Mouse (Mus musculus): Measurements from ENCODE around the gene Rtp2. TPM values are rescaled to one million over a fixed set of nuclear protein-coding genes. Genes with fewer than 3 reads are reported as not detected.

Gene Rtp2
- polyA plus RNA-seq, 1 experiment = not detected

DNA sequence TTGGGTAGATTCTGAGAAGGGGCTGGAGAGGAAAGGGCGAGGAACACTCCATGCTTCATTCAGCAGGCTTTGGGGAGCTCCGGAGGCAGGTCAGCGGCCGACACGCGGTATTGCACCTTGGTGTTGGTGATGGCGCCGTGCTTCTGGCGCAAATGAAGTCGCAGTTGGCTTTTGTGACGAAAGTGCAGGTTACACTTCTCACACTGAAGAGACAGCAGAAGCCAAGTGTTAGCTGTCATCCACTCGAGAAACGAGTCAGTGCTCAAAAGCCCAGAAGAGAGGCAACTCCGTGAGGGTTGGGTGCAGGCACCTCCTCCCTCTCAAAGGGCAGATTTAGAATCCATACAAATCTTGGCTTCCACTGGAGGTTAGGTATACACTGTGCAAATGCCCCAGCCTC lies 33.9 kb upstream of the Rtp2 start:
- DNase-seq (ENCODE audit: low read depth in 1 of 2, low spot score in 2 of 2) = no peak
- 94% methylated on average over 14 of the region's 14 CpGs for WGBS
- no peaks in the 10 kb centered on the region for H3K27me3 ChIP-seq (ENCODE audit: control insufficient read depth, insufficient read depth, low read length)
- no peaks in the 10 kb centered on the region for H3K4me1 ChIP-seq (ENCODE audit: control insufficient read depth, insufficient read depth, insufficient read length)
- TF ChIP-seq CTCF (IDR thresholded peaks at IDR 0.05; ENCODE audit: extremely low read depth, insufficient read depth, insufficient read length, insufficient replicate concordance) (no peak), POLR2A (IDR thresholded peaks at IDR 0.05; ENCODE audit: low read depth, low read length) (no peak)
- H3K4me3 ChIP-seq (ENCODE audit: extremely low read depth, insufficient read depth, insufficient read length) = no peak overlapping the region
- H3K27ac ChIP-seq (ENCODE audit: insufficient read depth, low read length) = no peak overlapping the region
- peaks cover 55% of the 10 kb centered on the region for H3K36me3 ChIP-seq (ENCODE audit: control insufficient read depth, insufficient read depth, low read length)

- 88% methylated on average over 14 of the region's 14 CpGs for WGBS
- peaks cover 44% of the 10 kb centered on the region for H3K36me3 ChIP-seq (ENCODE audit: control insufficient read depth, insufficient read depth, low read length)
- no peak for DNase-seq (ENCODE audit: low read depth in 1 of 2, low spot score in 2 of 2)
Measured at GRCm38 (mm10) chr16:23964706-23965367, 32.6 kb upstream of the Rtp2 start.

GRCm38 (mm10) chr16:23963896-23964668 lies 31.9 kb upstream of the Rtp2 start:
- no peak for TF ChIP-seq POLR2A (IDR thresholded peaks at IDR 0.05; ENCODE audit: low read depth, low read length)

More at GRCm38 (mm10) chr16:23964706-23965367, 32.6 kb upstream of the Rtp2 start:
- H3K4me3 ChIP-seq (ENCODE audit: extremely low read depth, insufficient read depth, insufficient read length) = no peak overlapping the region
- H3K27me3 ChIP-seq (ENCODE audit: control insufficient read depth, insufficient read depth, low read length) = no peaks in the 10 kb centered on the region
- no peak overlapping the region for H3K27ac ChIP-seq (ENCODE audit: insufficient read depth, low read length)
- TF ChIP-seq POLR2A (IDR thresholded peaks at IDR 0.05; ENCODE audit: low read depth, low read length) = no peak
- H3K4me1 ChIP-seq (ENCODE audit: control insufficient read depth, insufficient read depth, insufficient read length) = no peaks in the 10 kb centered on the region

DNA sequence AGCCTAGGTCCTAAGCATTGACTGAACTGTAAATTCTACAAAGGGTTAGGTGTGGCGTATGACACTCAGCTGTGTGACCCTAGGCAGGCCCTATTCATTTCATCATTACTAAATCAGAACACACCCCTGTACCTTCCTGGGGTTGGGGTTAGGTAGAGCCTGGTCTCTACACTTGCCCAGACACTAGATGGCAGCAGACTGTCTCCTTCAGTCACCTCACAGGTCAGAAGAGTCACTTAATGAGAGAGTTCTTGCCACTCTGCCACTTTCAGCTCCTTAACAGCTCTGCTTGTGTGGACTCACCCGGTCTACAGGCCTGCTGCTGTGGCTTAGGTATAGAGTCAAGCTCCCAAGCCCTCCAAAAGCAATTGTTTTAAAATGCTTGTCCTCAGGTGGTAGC lies 30.2 kb upstream of the Rtp2 start:
- no peak overlapping the region for H3K4me3 ChIP-seq (ENCODE audit: extremely low read depth, insufficient read depth, insufficient read length)
- H3K27ac ChIP-seq (ENCODE audit: insufficient read depth, low read length) = no peak overlapping the region
- peaks cover 22% of the 10 kb centered on the region for H3K36me3 ChIP-seq (ENCODE audit: control insufficient read depth, insufficient read depth, low read length)
- no peaks in the 10 kb centered on the region for H3K4me1 ChIP-seq (ENCODE audit: control insufficient read depth, insufficient read depth, insufficient read length)
- H3K27me3 ChIP-seq (ENCODE audit: control insufficient read depth, insufficient read depth, low read length) = no peaks in the 10 kb centered on the region
- peak in 1 of 2 experiments; percentile 34 for DNase-seq (ENCODE audit: low read depth in 1 of 2, low spot score in 2 of 2)
- peak; percentile 45; the same call in 1 of the 2 replicates for TF ChIP-seq CTCF (IDR thresholded peaks at IDR 0.05; ENCODE audit: extremely low read depth, insufficient read depth, insufficient read length, insufficient replicate concordance)
- TF ChIP-seq POLR2A (IDR thresholded peaks at IDR 0.05; ENCODE audit: low read depth, low read length) = no peak
- WGBS = 84% methylated on average over 2 of the region's 2 CpGs

More at GRCm38 (mm10) chr16:23963896-23964668, 31.9 kb upstream of the Rtp2 start:
- WGBS = 86% methylated on average over 22 of the region's 22 CpGs
- H3K4me1 ChIP-seq (ENCODE audit: control insufficient read depth, insufficient read depth, insufficient read length) = no peaks in the 10 kb centered on the region
- DNase-seq (ENCODE audit: low read depth in 1 of 2, low spot score in 2 of 2) = no peak
- no peak overlapping the region for H3K4me3 ChIP-seq (ENCODE audit: extremely low read depth, insufficient read depth, insufficient read length)
- peaks cover 37% of the 10 kb centered on the region for H3K36me3 ChIP-seq (ENCODE audit: control insufficient read depth, insufficient read depth, low read length)
- H3K27me3 ChIP-seq (ENCODE audit: control insufficient read depth, insufficient read depth, low read length) = no peaks in the 10 kb centered on the region
- H3K27ac ChIP-seq (ENCODE audit: insufficient read depth, low read length) = no peak overlapping the region

GRCm38 (mm10) chr16:23958938-23959337 lies 26.7 kb upstream of the Rtp2 start:
- DNase-seq (ENCODE audit: low read depth in 1 of 2, low spot score in 2 of 2) = no peak
- no peak for TF ChIP-seq POLR2A (IDR thresholded peaks at IDR 0.05; ENCODE audit: low read depth, low read length)
- no peak for TF ChIP-seq CTCF (IDR thresholded peaks at IDR 0.05; ENCODE audit: extremely low read depth, insufficient read depth, insufficient read length, insufficient replicate concordance)
- Histone ChIP-seq H3K27ac (ENCODE audit: insufficient read depth, low read length) (no peak overlapping the region), H3K36me3 (ENCODE audit: control insufficient read depth, insufficient read depth, low read length) (peaks cover under 1% of the 10 kb centered on the region; the same call in 1 of the 2 replicates), H3K4me3 (ENCODE audit: extremely low read depth, insufficient read depth, insufficient read length) (no peak overlapping the region), H3K4me1 (ENCODE audit: control insufficient read depth, insufficient read depth, insufficient read length) (no peaks in the 10 kb centered on the region), H3K27me3 (ENCODE audit: control insufficient read depth, insufficient read depth, low read length) (no peaks in the 10 kb centered on the region)

DNA sequence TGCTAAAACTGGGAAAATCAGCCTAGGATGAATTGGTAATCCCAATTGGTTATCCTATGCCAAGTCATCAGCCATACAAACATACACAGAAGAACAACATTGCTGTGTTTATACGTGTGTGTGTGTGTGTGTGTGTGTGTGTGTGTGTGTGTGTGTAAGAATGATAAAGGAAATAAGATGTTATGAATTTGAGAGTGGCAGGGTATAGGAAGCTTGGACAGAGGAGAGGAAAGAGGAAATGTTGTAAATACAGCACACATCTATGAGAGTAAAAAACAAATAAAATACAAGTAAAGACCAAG lies 21.7 kb upstream of the Rtp2 start:
- Histone ChIP-seq H3K4me1 (ENCODE audit: control insufficient read depth, insufficient read depth, insufficient read length) (no peaks in the 10 kb centered on the region), H3K27me3 (ENCODE audit: control insufficient read depth, insufficient read depth, low read length) (no peaks in the 10 kb centered on the region), H3K36me3 (ENCODE audit: control insufficient read depth, insufficient read depth, low read length) (no peaks in the 10 kb centered on the region), H3K27ac (ENCODE audit: insufficient read depth, low read length) (no peak overlapping the region), H3K4me3 (ENCODE audit: extremely low read depth, insufficient read depth, insufficient read length) (no peak overlapping the region)
- WGBS = 0% methylated on average over 1 of the region's 1 CpGs
- no peak for DNase-seq (ENCODE audit: low read depth in 1 of 2, low spot score in 2 of 2)
- TF ChIP-seq CTCF (IDR thresholded peaks at IDR 0.05; ENCODE audit: extremely low read depth, insufficient read depth, insufficient read length, insufficient replicate concordance) (no peak), POLR2A (IDR thresholded peaks at IDR 0.05; ENCODE audit: low read depth, low read length) (no peak)

Measured in spleen, adult 2 months (tissue).